Mouse (Mus musculus): ENCODE data around the gene Pdzrn3.

The Pdzrn3 gene

DNA sequence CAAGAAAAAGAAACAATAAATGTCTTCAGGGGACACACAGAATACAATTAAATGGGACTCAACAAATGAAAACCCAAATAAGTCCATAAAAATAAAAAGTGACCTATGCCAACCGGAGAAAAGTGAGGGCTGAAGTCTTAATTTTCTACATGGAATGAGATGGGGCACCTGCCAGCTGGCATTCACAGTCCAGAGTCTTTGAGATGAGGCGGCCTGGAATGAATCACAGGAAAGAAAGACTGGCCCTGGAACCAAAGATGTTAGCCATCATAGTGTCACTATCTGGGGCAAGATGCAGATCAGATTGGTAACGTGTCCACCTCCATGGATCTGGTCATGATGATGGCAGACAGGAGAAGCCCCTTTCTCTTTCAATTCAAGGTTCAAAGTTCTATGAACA, 50.5 kb downstream of the Pdzrn3 start:
- DNase-seq: no peak

DNA sequence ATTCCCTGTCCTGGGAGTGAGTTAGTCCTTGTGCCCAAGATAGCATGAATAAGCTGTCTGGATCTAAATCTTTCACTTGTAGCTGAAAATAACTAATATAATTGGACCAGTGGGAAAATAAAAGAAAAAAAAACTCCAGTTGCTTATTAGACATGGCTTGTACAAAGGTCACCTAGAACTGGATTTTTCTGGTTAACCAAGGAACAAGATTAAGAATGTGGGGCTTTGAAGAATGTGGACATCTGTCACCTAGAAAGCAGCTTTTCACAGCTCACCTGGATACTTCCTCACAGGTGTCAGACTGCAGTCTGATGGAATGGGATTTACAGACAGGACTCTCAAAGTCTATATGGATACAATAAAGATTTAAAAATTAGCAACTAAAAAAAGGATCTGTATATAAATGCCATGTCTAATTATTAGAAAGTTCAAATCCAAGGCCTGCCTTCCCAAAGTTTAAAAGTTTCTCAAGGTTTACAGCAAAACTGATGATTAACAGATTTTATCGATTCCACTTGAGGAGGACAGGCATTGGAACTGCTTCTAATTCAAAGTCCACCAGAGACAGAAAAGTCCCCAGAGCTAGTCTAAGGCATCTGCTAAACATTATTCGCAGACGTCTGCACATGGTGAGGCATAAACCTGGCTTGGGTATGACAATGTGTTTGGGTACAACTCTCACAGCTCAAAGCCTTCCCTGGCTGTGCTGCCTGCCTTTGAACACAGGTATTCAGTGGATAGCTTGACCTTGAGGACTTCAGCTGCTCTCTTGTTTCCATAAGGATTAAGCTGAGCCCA, 51.7 kb downstream of the Pdzrn3 start:
- no peak for DNase-seq

DNA sequence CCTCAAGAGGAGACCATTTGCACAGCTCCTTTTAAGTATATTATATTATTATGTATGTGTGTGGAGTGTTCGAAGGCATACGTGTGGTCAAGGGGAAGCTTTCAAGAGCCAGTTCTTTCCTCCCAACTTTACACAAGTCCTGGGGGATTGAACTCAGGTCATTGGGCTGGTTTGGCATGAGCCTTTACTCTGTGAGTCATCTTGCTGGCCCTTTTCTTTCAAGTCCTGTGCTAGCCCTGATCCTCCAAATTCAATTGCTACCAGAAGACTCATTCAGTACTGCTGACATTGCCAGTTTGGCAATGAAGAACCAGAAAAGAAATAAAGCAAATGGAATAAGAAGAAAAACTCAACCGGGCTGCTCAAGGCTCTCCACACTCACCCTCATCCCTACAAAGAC, 55.1 kb downstream of the Pdzrn3 start:
- DNase-seq: no peak

DNA sequence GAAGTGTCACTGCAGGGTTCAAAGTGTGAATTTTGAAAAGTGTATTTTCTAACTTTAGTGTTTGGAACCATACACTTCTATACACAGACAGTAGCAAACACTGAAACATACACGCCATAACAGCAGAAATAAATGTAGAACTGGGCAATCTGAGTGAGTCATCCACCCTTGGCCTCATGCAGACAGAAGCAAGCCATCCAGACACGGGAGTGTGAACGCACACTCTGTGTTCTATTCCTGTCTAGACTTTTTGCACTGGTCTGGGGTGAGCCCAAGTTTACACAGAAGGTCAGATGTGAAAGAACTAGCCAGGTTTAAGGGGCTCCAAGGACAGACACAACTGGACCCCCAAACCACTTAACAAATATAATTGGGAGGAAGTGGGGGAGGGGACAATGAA, 57.3 kb downstream of the Pdzrn3 start:
- DNase-seq: no peak

DNA sequence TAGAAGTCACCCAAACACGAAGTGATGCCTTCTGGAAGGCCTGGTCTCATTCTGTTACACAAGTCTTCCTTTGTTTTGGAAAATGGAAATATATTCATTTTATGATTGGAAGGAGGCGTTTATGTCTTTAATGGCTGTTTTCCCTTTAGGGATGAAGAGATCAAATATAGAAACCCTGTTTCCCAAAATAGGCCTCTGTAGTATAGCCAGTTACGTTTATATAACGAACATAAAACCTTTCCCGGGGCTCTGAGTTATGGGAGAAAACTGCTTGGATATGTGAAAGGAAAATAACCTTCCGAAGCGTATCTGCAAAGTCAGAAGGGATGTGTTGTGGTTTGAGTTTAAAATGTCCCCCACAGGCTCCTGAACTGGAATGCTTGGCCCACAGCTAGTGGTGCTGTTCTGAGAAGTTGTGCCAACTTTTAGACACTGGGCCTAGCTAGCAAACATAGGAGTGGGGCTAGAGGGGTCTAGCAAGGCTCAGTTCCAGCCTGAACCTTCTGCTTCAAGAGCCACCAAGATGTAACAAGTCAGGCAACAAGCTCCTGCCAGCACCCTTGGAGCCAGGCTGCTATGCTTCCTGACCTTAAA, 58.2 kb downstream of the Pdzrn3 start:
- DNase-seq: no peak

DNA sequence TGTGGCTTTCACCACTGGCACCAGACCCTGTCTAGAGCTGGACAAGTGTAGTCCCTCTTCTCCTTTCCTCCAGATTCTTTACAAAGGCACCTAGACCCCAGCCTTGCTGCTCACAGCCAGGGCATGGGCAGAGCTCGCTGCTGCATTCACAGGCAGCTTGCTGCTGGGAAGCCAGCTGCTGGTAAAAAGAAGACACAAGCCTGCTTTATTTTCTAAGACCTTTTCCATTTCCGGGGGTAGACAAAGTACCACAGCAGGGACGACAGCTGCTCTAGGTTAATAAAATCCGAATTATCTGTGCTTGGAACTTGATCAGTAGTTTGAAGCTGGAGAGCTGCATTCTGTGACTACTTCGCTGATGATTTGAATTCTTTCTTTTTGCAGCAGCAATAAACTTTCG, 59.2 kb downstream of the Pdzrn3 start:
- DNase-seq: no peak

DNA sequence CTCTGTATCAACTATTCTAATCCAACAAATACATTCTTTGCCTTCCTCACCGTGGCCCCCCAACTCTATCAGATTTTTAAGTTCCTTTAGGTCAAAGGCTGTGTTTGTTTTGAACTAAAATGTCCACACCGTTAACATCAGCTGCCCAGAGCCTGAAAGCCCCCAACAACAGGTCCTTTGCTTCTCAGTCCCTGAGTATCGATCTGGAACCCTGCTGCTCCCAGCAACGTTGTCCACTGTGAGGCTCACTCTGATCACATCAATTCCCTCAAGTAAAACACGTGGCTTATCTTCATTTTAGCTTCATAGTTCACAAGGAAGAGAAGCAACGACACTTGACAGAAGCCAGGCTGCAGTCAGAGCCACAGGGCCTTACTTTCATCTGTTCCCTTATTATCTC, 66.3 kb downstream of the Pdzrn3 start:
- no peak for DNase-seq

DNA sequence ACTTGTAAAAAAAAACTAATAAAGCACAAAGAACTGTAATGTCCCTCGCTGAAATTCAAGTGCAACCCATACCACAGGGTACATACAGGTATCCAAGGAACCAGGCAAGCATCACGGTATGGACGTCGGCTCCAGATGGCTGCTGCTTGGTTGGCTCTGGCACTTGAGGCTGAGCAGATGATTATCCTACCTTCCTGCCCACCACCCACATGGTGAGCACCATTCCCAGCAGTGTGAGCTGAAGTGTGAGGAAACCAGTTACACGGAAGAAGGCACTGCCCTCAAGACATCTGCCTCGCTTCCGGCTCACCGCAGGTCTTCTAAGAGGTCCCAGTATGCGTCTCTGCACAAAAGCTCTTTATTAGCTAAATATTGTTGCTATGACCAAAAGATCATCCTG, 67.2 kb downstream of the Pdzrn3 start:
- DNase-seq: no peak

DNA sequence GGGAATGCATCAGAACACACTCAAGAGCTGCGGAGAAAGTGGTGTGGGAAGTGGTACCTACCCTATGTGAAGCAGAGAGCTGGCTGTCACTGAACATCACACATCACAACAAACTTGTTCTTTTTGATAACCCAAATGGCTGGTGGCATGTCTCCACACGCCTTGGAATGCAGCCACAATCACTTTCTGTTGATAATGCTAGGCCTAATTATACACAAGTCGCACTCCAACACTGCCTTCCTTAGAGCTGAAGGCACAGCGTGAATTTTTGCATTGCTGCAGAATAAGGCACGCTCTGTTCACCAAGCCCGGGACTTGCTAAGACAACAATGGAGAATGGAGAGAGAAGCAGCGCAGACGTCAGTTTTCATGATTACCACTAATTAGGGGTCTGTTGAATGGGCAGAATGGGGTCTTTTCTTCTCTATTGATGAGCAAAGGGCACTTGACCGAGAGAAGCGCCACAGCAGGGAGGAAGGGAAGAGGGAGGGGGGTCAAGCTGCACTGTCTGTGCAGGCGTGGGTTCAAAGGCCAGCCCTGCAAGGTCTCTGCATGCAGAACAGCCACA, 69.6 kb downstream of the Pdzrn3 start:
- no peak for DNase-seq

DNA sequence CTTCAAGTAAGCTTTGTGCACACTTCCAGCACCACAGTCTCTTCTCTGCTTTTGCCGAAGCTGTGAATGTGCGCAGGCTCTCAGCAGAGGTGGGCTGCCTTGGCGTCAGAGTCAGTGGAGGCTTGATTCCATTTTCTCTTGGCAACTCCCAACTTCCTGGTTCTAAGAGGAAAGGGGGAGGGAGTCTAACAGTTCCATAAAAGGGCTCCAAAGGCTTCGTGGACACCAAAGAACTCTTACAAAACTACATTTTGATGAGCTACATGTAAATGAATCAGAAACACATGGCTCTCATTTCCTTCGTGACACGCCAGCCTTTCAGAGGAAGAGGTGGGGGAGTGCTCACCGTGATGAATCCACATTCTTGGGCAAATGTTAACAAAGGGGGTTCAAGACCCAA, 70.9 kb downstream of the Pdzrn3 start:
- no peak for DNase-seq

DNA sequence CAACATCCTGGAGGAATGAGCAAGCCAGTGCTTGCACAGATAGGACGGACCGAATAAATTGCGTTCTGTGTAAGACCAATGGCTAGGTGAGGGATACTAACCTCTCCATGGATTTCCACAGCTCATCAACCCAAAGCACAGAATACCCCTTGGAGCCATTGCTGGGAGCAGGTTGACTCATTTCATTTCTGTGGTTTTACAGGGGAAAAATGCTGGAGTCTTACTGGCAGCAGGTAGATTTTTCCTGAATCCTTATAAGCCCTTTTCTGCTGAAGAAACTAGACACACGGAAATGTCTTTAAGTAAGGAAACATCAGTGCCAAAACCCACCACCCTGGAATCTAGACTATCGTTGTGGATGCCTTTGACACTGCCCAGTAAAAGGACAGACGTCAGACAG, 72.2 kb downstream of the Pdzrn3 start:
- no peak for DNase-seq

DNA sequence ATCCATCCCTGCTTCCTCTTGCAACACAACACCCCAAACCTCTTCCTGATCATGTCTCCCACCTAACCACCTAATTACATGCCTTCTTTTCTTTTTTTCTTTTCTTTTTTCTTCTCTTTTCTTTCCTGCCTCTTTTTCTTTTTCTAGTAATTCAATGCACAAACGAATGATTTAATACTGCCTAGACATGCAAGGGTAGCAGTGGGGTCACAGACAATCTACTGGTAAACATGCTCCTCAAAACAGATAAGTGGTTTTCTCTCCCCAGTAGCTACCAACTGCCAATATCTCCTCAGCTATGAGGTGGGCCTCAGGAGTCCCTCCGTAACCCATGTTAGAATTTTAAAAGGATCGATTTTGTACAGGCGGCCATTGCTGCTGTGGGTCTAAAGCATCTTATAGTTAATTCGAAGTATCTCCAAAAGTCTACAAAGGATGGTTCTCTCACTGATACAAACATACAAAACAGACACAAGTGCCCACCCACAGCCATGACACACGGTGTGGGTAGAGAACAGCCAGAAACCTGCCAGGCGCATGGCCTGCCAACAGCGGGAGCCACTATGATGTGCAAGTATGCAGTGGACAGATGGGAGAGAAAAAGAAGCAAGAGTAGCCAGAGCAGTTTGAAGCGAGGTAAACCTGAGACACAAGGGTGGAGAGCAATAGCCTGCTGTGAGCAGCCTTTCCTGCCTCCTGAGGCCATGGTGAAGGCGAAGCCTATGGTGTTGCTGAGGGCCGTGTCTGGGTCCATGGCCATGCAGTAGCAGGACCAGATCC, 73.5 kb downstream of the Pdzrn3 start:
- no peak for DNase-seq

DNA sequence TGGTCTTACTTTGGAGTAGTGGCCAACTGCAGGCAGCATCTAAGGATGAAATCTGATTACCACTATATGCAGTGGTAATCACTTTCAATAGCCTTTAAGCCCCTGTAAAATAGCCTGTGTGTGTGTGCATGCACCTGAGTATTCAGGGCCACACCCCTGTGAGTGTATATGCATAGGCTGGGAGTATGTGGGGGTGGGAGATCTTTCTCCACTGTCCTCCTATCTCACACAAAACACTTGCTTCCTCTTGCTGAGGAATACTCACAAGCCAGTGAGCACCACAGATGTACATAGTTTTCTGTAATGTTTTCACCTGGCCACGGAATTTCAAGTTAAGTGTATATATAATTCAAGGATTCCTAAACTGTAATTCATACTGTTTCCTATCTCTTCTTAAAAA, 74.2 kb downstream of the Pdzrn3 start:
- no peak for DNase-seq

DNA sequence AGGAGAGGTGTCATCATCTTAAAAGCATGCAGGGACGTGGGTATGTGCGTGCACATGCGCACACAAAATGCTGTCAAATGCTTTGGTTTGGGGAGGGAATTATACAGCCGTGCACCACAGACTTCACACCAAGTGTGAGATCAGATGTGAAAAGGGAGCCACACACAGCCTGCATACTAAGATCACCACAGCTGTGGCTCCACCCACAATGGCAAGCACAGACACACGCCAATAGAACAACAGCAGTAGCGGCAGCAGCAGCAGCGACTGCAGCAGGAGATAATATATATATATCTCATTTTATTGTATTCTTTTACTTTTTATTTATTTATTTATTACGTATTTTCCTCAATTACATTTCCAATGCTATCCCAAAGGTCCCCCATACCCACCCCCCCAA, 76.5 kb downstream of the Pdzrn3 start:
- DNase-seq: no peak

DNA sequence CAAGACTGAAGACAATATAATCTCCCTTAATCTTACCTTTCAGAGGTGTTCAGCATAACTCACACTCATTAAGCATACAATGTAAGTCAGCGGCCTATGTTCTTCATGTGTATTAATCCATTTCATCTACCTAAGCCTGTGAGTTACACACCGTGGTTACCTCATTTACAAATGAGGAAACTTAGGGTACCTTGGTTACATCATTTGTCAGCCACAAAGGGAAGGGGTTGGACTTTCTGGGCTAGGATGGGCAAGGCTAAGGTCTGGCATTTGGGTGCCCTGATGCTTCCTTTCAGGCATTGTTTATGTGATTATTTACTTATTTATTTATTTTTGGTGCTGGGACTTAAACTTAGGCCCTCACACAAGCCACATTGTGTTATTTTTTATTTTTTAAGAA, 78.3 kb downstream of the Pdzrn3 start:
- DNase-seq: no peak

DNA sequence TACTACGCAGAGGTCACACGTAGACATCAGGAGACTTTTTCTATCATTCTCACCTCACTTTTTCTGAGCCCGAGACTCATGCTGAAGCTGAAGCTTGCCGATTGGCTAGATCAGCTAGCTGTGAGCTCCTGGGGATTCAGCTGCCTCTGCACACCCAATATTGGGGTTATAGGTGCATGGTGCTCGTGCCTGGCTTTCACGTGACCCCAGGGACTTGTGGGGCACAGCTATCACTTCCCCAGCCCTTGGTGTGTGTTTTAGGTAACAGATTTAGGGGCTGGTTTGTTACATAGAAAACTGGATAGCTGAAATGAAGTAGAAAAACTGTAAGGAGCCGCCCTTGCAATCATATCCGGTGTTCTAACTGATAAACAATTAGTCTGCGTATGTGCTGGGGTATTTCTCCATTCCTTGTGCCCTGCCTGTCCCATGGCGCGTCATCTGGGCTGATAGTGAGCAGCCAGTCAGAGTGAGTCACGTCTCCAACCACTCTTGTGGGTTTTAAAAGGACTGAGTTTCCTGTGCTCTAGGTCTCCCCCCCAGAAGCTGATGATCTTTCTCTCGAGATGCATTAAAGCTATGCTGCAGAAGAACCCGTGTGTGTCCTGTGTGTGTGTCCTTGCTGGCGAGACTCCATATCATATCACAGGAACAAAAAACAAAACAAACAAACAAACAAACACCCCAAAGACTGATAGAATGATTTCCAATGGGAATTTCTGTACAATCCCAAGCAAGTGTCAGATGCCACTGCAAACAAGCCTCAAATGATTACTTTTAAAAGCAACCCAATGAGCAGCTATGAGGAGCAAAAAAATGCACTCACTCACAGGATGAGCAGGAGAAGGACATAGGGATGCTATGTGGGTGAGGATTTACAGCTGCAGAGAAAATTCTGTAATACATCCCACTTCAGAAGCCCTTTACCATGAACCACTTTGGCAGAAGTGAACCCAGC, 79.9 kb downstream of the Pdzrn3 start:
- no peak for DNase-seq

DNA sequence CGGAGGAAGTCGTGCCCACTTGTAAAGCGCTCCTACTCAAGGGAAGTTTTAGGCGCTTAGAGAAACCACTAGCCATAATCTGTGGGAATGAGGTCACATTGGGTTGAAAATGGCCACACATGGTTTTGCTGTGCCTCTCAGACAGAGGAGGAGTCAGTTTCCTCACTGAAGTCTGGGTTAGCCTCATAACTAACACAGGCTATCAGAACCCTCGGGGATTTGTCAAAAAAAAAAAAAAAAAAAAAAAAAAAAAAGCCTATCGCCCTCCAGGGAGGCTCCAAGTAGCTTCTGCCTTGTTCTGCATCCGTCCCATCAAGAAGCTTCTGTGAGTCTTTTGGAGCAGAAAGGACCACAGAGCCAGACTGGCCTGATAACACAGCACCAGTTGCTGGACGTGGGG, 80.7 kb downstream of the Pdzrn3 start:
- DNase-seq: no peak

DNA sequence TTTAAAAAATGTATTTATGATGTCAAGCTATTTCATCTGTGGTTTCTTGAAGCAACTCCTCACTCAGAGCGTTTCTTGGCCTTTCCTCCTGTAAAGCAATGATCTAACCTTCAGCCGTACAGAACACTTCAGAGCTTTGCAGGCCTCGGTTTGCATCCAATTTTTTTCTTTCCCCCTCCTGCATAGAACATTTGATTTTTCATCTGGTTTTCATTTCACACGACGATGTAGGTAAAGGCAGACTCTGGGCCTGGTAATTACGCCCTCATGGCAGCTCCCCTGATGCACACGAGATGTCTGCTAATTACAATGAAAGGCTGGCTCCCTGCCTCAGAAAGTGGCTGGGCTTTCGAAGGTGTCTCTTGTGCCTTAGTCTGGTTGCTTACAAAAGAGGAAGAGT, 81.4 kb downstream of the Pdzrn3 start:
- DNase-seq: no peak

DNA sequence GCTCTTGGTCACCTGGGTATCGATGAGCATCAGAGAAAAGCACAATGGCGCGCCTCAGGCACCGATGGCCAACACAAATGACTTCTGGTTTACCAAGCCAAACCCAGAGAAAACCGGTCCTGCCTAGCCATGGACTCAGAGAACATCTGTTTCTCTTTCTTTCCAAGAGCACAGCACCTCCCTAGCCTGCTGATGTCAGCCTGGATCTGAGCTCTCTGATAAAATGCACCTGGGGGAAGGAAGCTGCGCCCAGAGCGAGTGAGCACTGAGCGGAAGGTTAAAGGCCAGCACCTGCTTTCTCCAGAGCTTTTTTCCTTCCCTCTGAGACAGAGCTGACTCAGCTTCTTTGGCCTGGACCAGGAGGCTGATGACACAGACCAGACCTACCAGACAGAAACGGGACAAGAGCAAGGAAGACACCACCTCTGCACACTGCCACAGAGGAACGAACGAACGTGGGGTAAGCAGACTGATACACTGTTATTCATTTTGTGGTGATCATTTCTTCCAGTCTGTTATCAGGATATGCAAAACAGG, 84.6 kb downstream of the Pdzrn3 start:
- DNase-seq: no peak

DNA sequence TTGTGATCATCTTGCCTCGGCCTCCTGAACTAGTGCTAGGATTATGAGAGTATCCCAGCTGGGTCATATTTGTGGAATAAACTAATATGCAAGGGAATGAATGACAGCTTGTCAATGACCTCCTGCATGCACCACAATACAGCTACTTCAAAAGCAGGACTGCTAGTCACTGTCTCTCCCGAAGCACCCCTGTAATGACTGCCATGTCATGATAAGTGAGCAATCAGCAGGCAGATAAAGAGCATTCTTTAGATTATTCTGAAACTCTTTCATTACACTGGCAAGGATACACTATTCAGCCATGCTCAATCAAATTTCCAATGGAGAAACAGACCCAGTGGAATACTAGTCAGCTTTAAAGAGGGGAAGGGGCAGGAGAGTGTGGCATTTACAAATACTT, 85.8 kb downstream of the Pdzrn3 start:
- no peak for DNase-seq

DNA sequence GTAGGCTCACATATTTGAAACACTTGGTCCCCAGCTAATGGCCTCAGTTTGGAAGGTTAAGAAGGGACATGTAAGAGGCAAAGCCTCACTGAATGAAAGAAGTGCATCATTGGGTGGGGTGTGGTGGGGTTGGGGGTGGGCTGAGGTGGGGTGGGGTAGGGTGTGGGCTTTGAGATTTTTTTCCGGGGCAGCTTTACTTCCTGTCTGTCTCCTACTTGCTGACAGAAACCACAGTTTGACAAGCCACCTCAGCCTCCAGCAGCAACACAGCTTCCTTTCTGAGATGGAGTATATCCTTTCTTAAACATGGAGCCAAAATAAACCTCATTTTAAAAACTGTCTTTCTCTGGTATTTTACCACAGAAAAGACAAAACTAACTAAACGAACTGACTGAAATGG, 87.5 kb downstream of the Pdzrn3 start:
- DNase-seq: no peak

DNA sequence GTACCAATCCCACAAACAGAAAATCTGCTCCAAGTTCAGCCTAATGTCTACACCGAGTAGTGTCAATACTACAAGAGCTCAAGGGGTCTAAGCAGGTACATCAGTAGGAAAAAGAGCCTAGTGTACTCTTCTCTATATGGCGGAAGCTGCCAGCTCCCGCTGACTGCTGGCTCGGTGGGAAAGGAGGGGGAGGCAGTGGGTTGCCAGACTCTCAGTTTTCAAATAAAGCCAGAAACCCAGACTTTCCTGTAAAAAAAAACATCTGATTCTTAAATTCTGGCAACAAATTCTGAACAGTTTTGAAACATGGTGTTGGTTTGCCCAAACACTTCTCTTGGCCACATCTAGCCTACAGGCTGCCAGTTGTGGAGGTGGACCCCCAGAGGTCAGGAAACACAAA, 88.3 kb downstream of the Pdzrn3 start:
- DNase-seq: no peak

All from kidney, postnatal 10 days (tissue).